Mouse (Mus musculus) left cerebral cortex, postnatal 4 days (tissue): ENCODE results near the gene Rsph1. TPM values are rescaled to one million over a fixed set of nuclear protein-coding genes. Genes with fewer than 3 reads are reported as not detected.
"Not testable (repeated sequence)": the region's sequence is repeated elsewhere in the genome, so short reads cannot be mapped to it uniquely, and the experiment has no call there.

Experiments used
- DNase-seq: peaks from one replicate; pipeline ENCODE4 v3.0.0-alpha.2; 2022
- intact Hi-C: fragments of 180-260 bp; cut with DNase I; formaldehyde crosslinking; loops from one replicate; pipeline ENCODE4 v1.15.1; 2025
- total RNA-seq, 2 experiments: library from RNA; stranded (reverse); gene quantifications; 2 replicates each; pipeline ENCODE4 v1.2.3; 2021

The Rsph1 gene
- total RNA-seq, 2 experiments from 2014 or later = 11.9 to 12.6 TPM

DNA sequence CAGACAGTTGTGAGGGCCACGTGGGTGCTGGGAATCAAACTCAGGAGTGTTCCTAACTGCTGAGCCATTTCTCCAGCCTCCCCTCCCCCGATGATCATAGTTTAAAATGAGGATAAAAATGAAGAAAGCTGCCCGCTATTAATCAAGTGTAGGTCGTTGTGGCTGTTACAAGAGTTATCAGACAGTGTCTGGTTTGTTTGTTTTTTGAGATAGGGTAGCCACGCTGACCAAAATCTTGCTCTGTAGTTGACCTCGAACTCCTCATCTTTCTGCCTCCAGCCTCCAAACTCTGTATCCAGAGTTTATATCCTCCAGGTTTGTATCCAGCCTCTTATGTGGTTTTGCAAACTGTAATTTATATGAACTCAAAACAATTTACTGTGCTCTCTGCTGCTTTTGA is 3.1 kb upstream of the Rsph1 start:
- DNase-seq = no peak
- intact Hi-C loops = no loop called here

DNA sequence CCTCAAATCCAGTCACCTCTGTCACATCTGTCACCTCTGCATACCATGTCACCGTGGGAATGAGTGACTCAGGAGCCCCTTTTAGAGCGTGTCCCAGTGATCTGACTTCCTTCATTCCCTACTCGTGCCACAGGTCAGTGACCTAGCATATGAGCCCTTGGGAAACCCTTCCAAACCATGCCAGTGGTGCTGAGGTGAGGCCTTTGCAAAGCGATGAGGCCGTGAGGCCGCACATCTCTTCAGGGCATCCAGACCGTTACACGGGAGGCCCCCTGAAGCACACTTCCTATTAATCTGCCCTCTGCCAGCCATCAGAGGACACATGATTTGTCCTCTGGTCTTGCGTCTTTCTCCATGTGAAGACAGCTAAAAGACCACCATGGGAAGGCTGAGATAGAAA is 2.4 kb upstream of the Rsph1 start:
- DNase-seq = no peak
- intact Hi-C loops = loop anchor here (10.0 kb wide), 1 partner anchor 265 kb away; no protein-coding TSS in a partner anchor

DNA sequence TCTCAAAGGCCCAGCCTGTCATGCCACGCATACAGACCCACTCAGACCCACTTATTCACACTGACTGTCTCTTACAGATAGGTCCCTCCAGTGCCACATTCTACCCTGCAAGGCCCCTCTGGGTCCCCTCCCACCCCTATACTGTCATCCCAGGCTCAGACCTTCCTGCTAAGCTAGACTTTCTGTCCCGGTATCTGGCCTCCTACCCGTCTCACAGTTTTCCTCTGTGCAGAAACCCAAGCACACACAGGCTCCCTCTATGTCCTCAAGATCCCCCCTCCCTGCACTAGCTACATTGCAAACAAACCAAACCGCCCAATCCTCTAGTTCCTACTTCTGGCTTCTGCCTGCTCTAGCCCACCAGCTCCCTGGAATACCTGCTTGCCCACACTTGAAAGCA is 748 bp upstream of the Rsph1 start:
- intact Hi-C loops = loop anchor here (10.0 kb wide), 1 partner anchor 263 kb away; no protein-coding TSS in a partner anchor

DNA sequence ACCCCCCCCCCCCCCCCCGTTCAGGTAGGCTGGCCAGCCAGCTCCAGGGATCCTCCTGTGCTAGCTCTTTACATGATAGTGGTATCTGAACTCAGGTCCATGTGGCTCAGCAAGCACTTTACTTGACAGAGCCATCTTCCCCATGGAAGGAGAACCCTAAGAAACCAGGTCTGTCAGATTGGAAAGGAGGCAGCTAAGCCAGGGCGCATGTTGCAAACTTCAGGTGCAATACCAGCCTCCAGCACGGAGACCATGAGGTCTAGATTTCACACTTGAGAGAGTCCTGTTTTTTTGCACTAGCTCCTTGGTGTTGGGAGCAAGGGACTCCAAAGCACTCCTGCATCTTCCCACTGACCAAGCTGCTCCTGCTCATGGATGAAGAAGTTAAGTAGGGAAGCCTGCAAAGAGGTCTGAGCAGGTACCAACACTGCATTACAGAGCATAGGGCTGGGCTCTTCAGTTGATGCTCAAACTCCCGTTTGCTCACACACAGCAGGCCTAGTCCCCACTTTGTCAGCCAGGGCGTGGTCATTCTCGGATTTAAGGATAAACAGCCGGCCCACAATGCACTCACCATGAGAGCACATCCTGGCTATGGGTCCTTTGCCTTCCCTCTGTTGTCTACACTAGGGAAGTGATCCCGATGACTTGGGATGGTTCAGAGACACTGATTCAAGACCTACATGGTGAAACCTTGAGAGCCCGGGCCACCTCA is 819 bp downstream of the Rsph1 start:
- intact Hi-C loops = loop anchor here (10.0 kb wide), 1 partner anchor 262 kb away; no protein-coding TSS in a partner anchor
- no peak for DNase-seq

More for the DNA sequence above, 748 bp upstream of the Rsph1 start:
- DNase-seq = no peak

DNA sequence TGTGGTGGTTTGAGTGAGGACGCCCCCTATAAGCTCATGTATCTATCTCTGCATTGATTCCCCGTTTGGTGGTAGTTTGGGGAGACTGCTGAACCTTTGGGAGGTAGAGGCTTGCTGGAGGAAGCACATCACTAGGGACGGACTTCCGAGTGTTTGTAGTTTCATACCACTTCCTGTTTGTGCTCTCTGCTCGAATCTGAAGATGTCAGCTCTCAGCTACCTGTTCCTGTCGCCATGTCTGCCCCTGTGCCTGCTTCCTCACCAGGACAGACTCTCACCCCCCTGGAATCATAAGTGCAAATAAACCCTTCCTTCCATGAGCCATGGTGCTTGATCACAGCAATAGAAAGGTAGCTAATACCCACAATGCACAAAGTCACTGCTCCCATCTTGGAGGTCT is 2.0 kb downstream of the Rsph1 start:
- DNase-seq = no peak
- intact Hi-C loops = loop anchor here (10.0 kb wide), 1 partner anchor 260 kb away; no protein-coding TSS in a partner anchor

DNA sequence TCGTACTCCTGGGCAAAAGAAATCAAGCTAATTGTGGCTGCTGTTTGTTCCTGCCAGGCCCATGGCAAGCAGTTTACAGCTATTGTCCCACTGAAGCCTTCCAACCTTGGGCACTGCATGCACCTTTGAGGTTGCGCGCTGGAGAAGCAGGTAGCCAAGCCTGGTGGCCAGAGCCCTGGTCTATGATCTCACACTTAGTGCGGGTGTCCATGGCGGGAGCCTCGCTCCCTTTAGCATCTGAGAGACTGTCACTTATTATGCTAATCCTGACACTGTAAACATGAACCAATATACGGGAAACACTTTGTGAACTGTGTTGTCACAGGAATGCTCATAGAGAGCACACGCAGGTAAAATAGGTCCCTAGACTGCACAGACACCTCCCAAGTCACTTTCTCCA is 3.6 kb downstream of the Rsph1 start:
- intact Hi-C loops = loop anchor here (10.0 kb wide), 1 partner anchor 259 kb away; no protein-coding TSS in a partner anchor
- no peak for DNase-seq

DNA sequence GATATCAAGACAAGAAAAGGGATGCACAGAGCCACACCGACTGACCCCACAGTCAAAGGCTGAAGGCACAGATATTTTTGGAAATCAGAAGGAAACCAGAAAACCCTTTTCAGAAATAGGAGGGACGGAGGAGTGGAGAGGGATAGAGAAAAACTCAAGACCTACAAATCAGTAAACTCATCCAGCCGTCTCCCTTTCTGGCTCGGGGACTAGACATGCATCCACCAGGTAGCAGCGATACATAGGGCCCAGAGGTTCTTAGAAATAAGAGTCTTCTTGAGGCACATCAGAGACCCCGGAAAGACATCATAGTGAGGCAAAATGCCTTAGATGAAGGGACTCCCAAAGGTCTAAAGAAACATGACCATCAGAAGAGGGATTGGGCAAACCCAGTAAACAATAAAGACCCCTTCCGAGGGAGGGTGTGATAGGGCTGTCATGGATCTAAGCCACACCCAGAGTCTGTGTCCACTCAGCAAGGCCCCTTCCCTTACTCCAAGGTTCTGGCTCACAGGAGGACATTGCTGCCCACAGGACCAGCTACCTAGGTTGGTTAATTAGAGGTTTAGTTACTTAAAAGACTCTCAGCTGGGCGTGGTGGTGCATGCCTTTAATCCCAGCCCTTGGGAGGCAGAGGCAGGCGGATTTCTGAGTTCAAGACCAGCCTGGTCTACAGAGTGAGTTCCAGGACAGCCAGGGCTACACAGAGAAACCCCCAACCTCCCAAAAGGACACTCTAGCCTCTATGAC is 4.6 kb downstream of the Rsph1 start:
- intact Hi-C loops = loop anchor here (10.0 kb wide), 1 partner anchor 258 kb away; no protein-coding TSS in a partner anchor
- DNase-seq = no peak

DNA sequence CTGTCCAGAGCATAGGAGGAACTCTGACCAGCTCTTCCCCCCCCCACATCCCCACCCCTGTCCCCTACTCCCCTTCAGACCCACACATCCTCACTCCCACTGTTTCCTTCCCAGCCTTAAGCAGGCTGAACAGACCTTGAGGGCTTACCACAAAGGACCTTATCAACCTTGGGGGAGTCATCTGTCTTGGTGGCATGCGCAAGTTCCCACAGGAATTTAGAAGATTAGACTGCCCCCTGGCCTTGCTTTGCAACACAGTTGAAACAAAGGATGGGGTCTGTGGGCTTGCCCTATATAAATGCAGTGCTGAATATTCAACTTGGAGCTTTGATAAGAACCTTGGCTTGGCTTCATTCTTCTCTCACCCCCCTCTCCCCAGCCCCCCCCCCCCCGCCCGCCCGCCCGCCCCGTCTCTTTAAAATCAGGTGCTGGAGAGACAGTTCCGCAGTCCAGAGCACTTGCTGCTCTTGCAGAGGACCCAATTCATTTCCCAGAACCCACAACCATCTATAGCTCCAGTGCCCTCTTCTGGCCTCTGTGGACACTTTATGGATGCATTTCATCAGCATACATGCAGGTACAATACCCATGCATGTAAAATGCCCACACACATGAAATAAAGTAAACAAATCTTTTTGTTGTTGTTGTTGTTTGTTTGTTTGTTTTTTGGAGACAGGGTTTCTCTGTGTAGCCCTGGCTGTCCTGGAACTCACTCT is 5.9 kb downstream of the Rsph1 start:
- intact Hi-C loops = loop anchor here (10.0 kb wide), 1 partner anchor 256 kb away; no protein-coding TSS in a partner anchor
- DNase-seq = no peak

DNA sequence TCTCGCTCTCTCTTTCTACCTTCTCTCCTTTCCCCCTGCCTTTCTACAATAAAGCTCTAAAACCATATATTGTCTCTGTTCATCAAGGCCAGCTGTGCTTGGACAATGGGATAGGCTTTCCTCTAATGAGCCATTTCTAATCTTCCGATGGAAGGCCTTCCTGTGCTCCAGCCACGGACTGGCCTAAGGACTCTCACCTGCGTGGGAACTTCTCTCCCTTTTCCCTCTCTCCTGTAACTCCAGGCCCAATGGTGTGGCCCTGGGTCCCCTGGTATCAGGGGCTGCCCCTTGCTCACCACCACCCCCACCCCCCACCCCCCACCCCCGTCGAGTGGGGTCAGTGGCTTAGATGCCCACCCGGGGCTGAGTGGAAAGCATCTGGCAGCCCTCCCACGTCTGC is 6.4 kb downstream of the Rsph1 start:
- intact Hi-C loops = loop anchor here (10.0 kb wide), 1 partner anchor 256 kb away; no protein-coding TSS in a partner anchor
- not testable (repeated sequence) for DNase-seq

DNA sequence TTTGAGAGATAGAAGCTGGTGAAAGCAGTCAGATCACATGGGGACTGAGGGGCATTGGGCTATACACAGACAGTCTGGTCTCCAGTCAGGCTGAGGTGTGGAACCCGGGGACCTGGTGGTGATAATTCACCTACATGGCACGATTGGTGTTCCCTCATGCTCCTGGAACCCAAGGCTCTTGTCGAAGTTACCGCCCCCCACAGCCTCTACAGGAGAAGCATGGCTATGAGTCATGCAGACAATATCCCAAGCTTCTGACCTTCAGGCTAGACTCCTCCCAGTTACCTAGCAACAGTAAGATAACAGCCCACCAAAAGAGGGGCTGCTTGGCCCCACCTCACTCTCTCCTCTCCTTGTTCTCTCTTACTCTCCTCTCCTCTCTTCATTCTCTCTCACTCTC is 6.9 kb downstream of the Rsph1 start:
- intact Hi-C loops = loop anchor here (10.0 kb wide), 1 partner anchor 255 kb away; no protein-coding TSS in a partner anchor
- DNase-seq = no peak

DNA sequence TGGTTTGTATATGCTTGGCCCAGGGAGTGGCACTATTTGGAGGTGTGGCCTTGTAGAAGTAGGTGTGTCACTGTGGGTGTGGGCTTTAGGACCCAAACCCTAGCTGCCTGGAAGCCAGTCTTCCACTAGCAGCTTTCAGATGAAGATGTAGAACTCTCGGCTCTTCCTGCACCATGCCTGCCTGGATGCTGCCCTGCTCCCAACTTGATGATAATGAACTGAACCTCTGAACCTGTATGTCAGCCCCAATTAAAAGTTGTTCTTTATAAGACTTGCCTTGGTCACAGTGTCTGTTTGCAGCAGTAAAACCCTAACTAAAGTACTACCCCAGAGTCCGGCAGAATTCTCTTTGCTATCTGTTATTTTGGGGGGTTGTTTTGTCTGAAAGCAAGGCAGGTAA is 7.4 kb downstream of the Rsph1 start:
- intact Hi-C loops = loop anchor here (10.0 kb wide), 1 partner anchor 255 kb away; no protein-coding TSS in a partner anchor
- DNase-seq = no peak

DNA sequence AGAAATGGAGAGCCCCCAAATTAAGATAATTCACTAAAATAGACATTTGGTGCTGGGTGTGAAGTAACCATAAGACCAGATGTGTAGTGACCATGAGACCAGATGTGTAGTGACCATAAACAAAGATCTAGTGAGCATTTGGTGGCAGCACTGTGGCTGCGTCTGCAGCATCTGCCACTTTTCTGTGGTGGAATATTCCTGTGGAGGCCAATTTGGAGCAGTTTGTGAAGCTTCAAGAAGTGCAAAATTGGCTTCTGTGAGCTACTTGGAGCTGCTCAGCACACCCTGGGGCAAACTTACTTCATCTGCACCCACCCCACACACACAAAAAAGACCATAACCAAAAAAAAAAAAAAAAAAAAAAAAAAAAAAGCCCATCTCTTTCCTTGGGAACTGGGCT is 9.2 kb downstream of the Rsph1 start:
- DNase-seq = no peak
- intact Hi-C loops = no loop called here

DNA sequence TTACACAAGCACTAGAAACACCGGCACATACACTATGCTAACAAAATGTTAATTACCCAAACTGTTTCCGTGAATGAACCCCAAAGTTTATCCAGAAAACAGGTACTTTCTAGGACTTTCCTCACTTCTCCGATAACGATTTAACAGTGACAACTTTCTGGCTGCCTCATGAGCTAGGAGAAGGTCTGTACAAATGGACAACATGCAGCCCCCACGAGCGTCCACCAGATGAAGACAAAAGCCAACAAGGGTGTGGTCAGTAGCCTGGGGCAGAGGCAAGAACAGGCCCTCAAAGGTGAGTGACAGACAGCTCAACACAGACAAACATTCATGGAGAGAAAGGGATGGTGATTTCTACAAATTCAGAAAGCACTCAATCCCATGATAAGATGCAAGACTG is 9.6 kb downstream of the Rsph1 start:
- intact Hi-C loops = no loop called here
- no peak for DNase-seq

DNA sequence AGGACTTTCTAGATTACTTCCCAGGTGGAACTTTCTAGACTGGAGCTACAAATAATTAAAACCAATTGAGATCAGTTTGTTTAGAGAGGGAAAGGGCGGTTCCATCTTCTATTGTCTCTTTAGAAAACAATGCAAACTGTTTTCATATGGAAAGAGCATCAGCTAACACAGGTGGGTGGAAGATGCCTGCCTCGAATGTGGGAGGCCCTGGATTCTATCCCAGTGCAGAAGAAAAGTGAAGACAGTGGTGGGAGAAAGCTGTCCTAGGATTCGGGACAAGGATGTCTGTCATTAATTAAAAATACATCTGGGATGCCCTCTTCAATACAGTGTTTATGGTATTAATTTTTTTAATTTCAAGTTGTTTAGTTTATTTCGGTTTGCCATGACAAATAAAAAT is 10.0 kb downstream of the Rsph1 start:
- DNase-seq = no peak
- intact Hi-C loops = no loop called here

DNA sequence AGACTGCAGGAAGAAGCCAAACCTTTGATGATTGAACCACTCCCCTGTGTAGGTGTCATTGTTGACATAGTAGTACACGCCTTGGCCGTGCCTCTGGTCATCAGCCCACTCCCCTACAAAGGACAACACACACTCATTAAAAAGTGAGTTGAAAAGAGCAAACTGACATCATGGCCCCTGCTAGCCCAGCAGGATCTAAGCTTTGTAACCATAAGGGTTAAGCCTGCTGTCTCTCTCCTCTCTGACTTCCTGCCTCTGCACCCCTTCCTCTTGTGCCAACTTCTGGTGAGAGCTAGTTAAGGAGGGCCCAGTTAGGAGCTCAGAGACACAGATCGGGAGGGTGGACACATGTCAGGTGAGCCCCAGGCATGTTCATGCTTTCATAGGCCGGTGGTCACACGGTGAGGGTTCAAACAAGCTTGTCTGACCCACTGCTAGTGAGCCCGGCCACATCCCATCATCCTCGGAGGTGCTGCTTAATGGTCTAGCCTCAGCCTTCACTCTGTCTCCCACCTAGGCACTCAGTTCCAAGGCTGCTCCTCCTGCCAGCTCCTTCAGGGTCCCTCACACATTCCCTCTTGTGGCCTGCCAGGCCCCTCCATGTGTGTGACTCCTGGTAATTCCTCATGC is 10.7 kb downstream of the Rsph1 start:
- intact Hi-C loops = no loop called here
- no peak for DNase-seq

DNA sequence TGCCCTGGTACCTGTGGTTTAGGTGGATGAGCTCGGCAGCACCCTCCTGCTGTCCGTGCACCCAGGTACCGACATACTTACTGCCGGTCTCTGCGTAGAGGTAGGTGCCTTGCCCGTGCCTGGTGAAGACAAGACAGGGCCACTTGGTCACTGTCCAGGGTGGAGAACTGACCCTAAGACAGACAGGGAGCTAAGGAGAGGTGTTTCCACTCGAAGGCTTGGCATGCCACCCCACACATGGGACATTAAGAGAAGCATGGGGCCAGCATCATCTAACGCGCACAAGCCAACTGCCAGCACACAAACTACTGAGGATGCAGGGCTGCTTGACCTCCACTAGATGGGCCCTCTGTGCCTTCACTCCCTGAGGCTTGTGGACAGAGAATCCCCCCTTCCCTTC is 11.4 kb downstream of the Rsph1 start:
- intact Hi-C loops = no loop called here

DNA sequence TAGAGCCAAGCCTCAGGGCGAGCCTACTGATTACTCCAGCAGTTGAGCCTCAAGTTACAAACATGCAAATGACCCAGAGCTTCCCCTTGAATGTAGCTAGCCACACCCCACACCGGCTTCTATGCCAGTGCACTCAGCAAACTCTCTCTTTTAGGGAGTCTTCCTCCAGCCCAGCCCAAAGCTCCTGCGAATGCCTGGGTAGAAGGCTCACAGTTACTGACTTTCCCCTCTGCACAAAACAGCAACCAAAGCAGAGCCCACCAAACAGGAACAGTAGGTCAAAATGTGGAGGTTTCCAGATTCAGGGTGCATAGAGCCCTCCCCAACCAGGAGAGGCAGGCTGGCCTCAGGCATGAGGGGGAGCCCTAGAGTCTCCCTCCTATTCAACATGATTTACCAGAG is 12.0 kb downstream of the Rsph1 start:
- no peak for DNase-seq
- intact Hi-C loops = no loop called here

More for the DNA sequence above, 11.4 kb downstream of the Rsph1 start:
- DNase-seq = no peak

DNA sequence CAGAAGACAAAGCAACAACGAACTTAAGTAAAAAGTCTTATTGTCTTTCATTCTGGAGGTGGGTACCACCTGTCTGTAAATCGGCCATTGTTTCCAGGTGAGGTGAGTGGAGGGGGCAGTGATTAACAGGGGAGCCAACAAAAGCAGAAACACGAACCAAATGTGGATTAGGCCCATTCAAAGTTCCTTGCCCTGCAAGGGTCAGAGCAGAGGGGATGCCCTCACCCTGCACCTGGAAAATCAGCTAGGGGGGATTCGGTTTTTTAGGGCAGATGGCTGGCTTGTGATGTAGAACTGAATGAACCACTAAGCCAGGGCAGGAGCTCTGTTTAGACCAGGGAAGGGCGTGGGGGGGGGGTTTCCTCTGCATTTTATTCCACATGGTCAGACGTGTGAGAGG is 12.8 kb downstream of the Rsph1 start:
- intact Hi-C loops = no loop called here
- no peak for DNase-seq

DNA sequence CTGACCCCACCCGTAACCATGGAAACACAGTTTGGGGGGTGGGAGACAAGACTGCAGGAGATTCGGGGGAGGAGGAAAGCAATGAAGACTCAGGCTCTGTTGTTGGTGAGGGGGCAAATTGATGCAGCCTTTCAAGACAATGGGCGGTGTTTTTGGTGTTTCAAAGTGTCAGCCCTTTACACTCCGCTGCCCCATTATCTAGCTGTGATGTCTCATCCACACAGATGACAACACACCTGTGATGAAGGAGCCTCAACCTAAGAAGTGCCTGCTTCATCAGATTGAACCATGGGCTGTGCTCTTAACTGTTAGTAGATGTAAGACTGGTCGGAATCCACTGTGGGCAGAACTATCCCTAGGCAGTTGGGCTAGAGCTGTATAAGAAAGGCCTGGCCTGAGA is 13.4 kb downstream of the Rsph1 start:
- DNase-seq = no peak
- intact Hi-C loops = no loop called here

DNA sequence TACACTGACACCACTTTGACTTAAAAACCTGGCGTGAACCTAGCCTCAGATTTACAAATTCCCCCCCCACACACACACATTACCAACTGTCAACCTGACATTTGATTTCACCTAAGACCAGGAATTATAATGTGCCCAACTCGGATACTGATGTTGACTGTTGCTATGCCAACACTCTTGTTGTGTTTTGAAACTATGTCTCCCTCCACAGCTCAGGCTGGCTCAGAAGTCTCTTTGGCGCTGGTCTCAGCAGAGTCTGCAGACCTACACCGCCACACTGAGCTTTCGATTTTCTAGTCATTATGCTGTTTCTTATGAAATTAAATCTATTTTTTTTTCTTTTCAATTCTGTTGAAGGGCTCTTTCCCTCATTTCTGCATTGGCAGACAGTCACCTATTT is 14.5 kb downstream of the Rsph1 start:
- intact Hi-C loops = no loop called here
- no peak for DNase-seq

DNA sequence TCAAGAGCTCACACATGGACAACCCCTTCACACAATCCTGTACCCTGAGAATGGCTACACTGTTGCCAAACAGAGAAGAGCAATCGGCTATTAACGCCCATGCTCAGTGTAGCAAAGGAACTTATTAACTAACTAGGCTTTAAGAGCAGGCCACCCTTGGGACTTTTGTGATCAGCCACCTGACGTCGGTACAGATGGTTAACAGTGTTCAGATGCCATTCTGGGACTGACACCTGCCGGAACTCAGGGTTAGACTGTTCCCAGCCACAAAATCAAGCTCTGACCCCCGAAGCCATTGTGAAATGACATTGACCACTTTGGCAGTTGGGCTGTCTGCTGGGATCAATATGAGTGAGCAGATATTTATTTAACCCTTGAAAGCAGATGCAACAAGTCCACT is 15.8 kb downstream of the Rsph1 start:
- DNase-seq = no peak
- intact Hi-C loops = no loop called here
